Mouse (Mus musculus) adrenal gland, postnatal 10 days (tissue): ENCODE measurements around the gene Swsap1. TPM values are rescaled to one million over a fixed set of nuclear protein-coding genes. Genes with fewer than 3 reads are reported as not detected.
A peak's percentile ranks its signal among the peaks of the same experiment; 100 is the strongest.

ENCODE experiments used
- DNase-seq: peaks from one replicate; pipeline ENCODE4 v3.0.0; 2021; ENCODE audit warnings: mixed read lengths
- long read RNA-seq, 2 experiments: library from polyadenylated mRNA; stranded (forward); transcript quantifications; one replicate each; pipeline ENCODE4 v2.0.0; 2021
- total RNA-seq, 2 experiments: library from RNA; stranded (reverse); gene quantifications; 2 replicates each; pipeline ENCODE4 v1.2.3; 2021

Swsap1 gene
- 10 to 100 TPM; 11.9 to 15.1 TPM for total RNA-seq
- long read RNA-seq, experiment 1, transcript Swsap1-201 (2 exons, 1,838 nt) = major isoform, 21 of 24 reads
- long read RNA-seq, experiment 1, partial matches to known transcripts = 2 of 24 reads
- long read RNA-seq, experiment 1, other reads (novel, unspliced or antisense) = 1 of 24 reads
- long read RNA-seq, experiment 2, transcript Swsap1-201 (2 exons, 1,838 nt) = major isoform, 14 of 15 reads
- long read RNA-seq, experiment 2, partial matches to known transcripts = 0 of 15 reads
- long read RNA-seq, experiment 2, other reads (novel, unspliced or antisense) = 1 of 15 reads

- peak; percentile 98 for DNase-seq
These were observed at the start of gene Swsap1 for GRCm38 (mm10) chr9:21955570-21956281. Swsap1 (plus strand) TSS chr9:21955755.

GRCm38 (mm10) chr9:21908216-21908615, 47.3 kb upstream of the Swsap1 start:
- no peak for DNase-seq

GRCm38 (mm10) chr9:21909474-21910223, 45.9 kb upstream of the Swsap1 start:
- no peak for DNase-seq

- DNase-seq = no peak
These were observed 38.6 kb upstream of the Swsap1 start for GRCm38 (mm10) chr9:21916851-21917492.

GRCm38 (mm10) chr9:21917493-21918034, 38.0 kb upstream of the Swsap1 start:
- DNase-seq = peak; percentile 42

DNA sequence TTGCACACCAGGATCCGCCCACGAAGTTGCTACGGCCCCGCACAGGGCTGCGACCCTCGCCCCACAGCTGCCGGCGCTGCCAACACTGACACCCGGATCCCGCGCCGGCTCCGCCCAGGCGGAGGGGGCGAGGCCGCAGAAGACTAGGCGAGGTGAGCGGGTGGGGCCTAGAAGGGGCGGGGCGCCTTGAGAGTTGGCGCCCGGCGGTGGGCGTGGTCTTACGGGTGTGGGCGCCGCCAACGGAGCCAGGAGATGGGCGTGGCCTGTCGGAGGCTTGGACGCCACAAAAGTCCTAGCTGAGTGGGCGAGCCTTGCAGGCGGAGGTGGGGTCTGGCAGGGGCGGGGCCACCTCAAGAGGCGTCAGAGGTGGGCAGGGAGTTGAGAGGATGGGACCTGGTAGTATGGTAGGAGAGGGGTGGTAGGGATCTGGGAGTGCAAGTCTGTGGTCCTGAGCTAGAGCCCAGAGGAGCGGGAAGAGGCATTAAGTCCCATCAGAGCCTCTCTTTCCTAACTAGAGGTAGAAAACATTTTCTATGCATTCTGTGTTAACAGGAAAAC, 37.4 kb upstream of the Swsap1 start, which contains the start of gene Rab3d:
Gene Rab3d (minus strand): TSS at position 158 of the 558 bp plus-strand sequence.
- DNase-seq = peak; percentile 98

DNA sequence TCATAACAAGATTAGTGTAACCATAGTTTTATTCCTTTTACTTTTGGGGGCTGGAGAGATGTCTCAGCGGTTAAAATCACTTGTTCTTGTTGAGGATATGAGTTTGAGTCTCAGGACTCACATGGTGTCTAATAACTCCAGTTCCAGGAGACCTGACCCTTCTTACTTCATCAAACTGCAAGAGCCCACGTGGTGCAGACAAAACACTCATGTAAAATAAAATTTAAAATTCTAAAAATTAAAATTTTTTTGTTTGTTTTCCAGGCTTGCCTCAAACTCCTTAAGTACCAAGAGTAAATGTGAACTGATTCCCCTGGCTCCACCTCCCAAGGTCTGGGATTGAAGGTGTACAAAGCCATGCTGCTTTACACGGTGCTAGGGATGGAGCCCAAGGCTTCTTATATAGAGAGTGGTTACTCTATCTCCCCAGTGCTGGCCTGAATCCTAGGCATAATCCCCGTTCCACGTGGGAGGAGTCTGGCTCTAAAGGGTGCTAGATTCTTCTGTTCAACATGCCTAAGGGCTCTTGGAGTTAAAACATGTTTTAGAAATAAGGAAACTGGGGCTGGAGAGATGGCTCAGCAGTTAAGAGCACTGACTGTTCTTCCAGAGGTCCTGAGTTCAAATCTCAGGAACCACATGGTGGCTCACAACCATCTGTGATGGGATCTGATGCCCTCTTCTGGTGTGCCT, 36.7 kb upstream of the Swsap1 start:
- no peak for DNase-seq

DNA sequence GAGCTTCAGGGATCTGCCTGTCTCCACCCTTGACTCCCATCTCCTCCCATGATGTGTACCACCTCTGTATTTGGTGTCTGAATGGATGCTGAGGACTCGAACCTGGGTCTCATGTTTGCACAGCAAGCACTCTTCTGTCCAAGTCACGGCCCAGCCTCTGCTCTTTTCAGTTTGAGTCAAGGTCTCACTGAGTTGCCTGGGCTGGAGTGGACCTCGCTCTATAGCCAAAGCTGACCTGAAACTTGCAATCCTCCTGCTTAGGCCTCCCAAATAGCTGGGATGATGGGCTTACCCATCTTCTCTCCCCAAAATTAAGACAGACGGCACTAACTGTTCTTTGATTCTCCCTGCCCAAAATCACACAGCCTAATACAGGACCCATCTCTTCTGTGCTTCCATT, 32.5 kb upstream of the Swsap1 start:
- DNase-seq = no peak

DNA sequence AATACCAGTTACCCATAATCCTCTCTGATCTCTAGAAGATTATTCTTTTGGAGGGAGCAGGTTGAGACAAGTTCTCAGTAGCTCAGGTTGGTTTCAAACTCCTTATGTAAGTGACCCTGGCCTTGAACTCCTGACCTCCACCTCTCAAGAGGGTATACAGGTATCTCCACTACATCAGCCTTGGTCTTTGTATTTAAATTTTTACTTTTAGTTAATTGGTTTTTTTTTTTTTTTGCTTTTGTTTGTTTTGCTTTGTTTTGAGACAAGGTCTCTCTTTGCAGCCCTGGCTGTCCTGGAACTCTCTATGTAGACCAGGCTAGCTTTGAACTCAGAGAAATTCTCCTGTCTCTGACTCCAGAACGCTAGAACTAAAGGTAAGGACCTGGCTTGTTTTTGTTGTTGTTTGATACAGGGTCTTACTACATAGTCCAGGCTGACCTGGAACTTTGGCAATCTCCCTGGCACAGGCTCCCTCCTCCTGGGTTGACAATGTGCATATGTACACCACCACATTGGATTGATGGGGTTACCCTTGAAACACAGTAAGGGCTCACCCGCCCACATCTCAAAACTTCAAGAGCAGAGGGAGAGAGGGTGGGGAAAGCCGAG, 32.0 kb upstream of the Swsap1 start:
- DNase-seq = no peak

GRCm38 (mm10) chr9:21924099-21924493, 31.5 kb upstream of the Swsap1 start:
- peak; percentile 97 for DNase-seq

DNA sequence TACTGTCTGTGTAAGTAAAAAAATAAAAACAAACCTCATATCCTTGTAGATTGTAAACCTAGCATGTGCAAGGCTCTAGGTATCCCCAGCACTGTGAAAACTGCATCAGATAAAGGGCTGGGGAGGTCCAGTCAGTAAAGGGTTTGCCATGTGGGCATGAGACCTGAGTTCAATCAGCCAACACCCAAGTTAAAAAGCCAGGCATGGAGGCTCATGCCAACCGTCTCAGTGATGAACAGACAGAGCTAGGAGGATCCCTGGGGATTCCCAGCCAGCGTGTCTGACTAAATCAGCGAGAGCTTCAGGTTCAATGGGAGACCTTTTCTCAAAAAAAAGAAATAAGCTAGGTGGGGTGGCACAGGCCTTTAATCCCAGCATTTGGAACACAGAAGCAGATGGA, 30.5 kb upstream of the Swsap1 start:
- DNase-seq = no peak

DNA sequence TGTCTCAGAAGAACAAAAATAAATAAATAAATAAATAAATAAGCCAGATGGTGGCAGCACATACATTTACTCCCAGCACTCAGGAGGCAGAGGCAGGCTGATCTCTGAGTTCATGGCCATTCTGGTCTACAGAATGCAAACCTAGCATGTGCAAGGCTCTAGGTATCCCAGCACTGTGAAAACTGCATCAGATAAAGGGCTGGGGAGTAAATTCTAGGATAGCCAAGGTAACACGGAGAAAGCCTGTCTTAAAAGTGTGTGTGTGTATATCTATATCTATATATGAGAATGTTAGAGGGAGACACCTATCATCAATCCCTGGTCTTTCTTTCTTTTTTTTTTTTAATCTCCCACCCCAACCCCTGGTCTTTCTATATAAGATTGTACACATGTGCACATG, 30.0 kb upstream of the Swsap1 start:
- no peak for DNase-seq

DNA sequence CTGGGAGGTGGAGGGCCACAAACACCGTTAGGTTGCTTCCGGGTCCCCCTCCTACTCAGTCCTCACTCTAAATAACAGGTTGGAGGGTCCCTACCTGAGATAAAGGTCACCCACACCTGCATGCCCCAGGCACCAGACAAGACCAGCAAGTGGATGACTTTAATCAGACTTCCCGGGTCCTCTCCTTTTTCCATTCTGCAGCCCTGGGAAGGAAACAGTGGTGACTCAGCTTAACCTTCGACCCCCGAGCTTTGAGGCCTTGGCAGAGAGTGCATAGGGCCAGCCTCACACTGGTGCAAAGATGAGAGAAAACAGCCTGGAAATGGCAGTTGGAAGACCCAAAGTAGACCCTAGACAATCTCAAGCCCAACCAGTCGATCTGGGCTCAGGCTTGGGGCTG, 29.4 kb upstream of the Swsap1 start:
- DNase-seq = peak; percentile 73

- DNase-seq = no peak
These were observed 28.8 kb upstream of the Swsap1 start for GRCm38 (mm10) chr9:21926784-21927183.

- peak; percentile 95 for DNase-seq
These were observed 28.3 kb upstream of the Swsap1 start, which contains the start of the genes Ccdc159 and Tmem205 for GRCm38 (mm10) chr9:21927208-21927753. Ccdc159 (plus strand) TSS chr9:21927471. Tmem205 (minus strand) TSS chr9:21927556.

DNA sequence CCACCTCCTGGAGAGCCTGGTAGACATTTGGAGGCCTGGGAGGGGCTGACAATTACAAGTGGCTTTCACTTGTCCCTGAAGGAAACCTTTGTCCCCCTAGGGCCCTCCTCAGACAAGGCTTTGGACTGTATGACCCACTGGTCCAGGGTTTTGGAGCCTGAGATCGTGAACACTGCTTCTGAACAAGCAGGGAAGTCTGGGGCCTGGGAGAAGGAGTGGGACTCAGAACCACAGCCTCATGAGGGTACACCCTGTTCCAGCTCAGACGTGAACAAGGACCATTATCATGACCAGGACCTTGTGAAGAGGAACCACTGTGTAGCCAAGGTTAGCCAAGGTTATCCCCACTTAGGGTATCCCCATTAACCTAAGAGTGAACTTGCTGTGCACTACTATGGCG, 26.3 kb upstream of the Swsap1 start:
- no peak for DNase-seq

DNA sequence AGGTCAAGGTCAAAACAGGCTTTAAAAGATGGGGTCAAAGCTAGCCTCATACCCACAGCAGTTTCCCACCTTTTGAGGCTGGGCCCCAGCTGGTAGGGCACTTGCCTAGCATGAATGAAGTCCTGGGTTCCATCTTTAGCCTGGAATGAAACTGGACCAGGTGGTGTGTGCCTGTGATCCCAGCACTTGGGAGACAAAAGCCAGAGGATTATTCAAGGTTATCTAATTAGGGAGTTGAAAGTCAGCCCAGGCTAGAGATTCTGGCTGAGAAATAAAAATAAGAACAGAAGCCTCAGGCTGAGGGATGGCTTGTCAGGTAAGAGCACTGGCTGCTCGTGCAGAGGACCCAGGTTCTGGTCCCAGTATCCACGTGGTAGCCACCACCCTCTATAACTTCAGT, 23.5 kb upstream of the Swsap1 start:
- no peak for DNase-seq

- DNase-seq = no peak
These were observed 23.0 kb upstream of the Swsap1 start for GRCm38 (mm10) chr9:21932445-21933137.

- DNase-seq = no peak
These were observed 21.5 kb upstream of the Swsap1 start for GRCm38 (mm10) chr9:21934021-21934420.
